Mouse (Mus musculus): ENCODE data around the gene Il12a.

Gene Il12a

DNA sequence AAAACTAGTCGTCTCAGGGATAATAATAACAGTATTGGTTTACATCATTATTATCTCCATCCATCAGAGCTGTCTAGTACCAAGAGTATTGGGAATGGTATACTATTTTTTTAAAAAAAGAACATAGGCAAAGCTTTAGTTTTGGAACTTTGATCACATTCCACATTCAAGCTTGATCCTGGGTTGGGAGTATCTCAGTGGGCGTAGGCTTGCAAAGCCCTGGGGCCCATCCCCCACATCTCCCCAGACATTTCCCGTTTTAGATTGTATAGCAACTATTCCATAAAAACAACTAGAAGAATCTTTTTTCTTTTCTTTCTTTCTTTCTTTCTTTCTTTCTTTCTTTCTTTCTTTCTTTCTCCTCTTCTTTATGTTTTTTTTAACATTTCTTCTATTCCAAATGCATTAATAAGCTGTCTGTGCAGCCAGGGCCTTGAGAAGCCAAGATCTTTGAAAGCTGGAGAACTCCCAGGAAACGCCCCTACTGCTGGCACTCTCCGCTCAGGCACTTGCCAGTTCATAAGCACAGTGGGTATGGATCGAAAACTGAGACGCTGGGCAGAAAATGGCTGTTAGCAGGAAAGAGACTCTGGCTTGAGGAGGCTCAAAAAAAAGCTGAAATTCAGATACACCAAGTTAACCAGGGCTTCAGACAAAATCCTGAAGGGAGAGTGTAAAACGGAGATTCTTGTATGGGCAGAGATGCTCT, 3.4 kb upstream of the Il12a start:
- no peak for DNase-seq (ENCODE audit: low spot score)

DNA sequence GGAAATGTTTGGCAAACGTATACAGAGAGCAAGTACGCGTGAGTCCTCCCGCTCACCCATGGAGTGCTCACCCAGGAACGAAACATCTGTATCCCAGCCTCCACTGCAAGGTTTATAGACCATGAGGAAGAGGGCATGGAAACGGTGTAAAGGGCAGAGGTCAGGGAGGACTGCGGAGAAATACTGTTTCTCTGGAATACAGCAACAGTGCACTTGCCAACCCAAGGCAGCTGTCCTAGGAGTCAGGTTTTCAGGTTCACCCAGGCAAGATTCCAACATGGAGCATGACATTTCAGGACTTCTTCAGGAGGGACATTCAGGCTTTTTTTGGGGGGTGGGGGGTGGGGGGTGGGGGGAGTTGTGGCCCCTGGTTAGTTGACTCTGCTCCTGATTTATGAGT, 1.1 kb upstream of the Il12a start:
- no peak for DNase-seq (ENCODE audit: low spot score)

DNA sequence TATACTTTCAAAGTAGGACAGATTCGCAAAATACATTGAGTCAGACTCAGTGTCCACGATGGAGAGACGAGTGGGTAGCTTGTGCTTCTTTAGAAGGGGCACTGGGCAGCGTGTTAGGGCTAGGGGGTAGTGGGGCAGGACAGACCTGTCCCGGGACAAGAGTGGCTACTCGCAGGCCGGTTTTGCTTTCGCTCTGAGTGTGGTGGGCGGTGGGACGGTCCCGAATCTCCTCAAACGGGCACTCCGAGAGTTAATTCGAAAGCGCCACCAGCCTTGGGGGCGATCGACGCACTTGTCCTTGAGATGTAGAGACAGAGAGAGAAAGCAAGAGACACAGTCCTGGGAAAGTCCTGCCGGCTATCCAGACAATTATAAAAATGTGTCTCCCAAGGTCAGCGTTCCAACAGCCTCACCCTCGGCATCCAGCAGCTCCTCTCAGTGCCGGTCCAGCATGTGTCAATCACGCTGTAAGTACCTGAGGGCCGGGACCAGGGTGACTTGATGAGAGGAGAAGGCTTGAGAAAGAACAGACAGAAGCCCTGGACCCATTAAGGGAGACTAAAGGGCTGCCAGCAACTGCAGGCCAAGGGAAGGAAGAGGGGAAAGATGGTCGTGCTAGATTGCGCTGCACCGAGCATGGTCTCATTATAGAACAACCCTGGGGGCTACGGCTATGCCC, 795 bp downstream of the Il12a start:
- no peak for DNase-seq (ENCODE audit: low spot score)

DNA sequence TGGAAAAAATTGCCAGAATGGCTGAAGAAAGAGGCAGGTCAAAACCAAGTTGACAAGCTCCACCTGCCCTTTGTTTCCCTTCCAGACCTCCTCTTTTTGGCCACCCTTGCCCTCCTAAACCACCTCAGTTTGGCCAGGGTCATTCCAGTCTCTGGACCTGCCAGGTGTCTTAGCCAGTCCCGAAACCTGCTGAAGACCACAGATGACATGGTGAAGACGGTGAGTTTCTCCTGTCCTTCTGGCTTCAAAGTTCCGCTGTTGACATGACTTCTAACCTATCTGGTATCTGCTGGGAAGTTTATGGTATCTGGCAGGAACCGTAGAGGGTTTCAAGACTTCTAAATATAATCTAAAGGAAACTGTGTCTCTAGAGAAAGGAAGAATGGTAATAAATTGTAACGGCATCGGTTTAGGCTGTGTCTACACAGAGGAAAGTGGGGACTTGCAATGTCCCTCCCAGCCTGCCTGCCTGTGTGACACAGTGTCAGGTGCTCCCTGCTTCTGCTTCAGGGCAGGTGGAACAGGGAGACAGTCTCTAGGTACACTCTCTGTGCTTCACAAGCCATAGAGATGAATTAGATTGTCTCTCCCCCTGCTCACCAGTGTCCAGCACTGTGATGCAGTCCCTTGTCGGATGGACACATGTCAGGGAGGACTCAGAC, 1.6 kb downstream of the Il12a start:
- DNase-seq (ENCODE audit: low spot score): no peak

DNA sequence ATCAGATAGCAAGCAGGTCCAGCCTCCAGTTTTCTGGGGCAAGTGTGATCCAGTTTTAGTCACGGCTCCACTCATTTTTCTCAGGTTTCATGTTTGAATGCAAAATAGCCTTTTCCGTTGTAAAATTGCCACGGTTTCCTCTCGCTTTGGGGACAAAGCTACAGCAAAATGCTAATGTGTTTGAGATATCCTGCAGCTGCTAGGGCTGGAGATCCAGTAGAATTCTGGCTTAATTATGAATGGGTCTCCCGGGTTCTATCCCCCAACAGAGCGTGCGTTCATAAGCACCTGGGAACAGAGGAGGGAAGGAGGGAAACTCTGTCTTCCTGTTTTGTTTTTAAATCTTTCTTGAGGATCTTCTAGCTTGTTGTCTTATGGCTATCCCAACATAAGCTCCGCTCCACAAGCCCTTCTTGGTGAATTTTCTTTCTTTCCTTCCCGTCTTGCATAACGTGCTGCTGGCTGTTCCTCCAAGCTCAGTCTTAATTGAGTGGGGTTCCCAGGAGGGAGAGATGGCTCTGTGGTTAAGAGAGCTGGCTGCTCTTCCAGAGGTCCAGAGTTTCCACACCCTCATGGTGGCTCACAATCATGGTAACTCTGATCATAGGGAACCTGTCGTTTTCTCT, 2.3 kb downstream of the Il12a start:
- DNase-seq (ENCODE audit: low spot score): no peak

DNA sequence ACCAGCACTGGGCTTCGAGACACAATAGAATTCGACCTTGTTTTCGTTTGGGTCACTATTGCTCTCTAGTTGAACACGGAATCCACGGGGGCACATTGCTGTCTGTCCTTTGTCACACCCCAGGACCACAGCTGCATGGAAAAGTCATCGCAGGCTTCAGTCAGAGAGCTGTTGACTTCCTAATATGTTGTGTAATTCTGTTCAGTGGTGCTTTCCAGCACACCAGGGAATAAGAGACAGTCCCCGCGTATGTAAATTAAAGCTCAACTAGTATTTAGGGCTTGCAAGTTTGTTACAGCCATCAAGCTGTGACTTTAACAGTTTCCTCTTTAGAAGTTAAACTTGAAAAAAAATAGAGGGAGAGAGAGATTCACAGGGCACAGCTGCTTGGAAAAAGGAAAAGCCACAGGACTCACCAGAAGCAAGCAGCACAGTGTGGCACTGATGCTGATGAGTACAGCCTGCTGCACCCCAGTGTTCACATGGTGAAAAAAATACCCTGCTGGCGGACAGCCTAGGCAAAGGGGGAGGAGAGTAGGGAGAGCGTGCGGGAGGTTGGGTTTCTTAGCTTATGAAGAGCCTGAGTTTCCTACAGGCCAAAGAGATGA, 3.1 kb downstream of the Il12a start:
- no peak for DNase-seq (ENCODE audit: low spot score)

DNA sequence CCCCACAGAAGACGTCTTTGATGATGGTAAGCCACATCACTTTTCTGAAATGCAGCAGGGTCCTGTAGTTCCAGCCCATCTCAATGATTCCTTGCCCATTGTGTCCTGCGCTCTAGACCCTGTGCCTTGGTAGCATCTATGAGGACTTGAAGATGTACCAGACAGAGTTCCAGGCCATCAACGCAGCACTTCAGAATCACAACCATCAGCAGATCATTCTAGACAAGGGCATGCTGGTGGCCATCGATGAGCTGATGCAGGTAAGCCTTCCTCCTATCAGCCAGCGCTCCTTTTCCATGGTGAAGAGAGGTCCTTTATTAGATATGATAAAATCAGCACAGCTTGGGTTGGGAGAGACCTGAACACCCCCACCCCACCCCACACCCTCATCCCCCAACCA, 4.9 kb downstream of the Il12a start:
- no peak for DNase-seq (ENCODE audit: low spot score)

DNA sequence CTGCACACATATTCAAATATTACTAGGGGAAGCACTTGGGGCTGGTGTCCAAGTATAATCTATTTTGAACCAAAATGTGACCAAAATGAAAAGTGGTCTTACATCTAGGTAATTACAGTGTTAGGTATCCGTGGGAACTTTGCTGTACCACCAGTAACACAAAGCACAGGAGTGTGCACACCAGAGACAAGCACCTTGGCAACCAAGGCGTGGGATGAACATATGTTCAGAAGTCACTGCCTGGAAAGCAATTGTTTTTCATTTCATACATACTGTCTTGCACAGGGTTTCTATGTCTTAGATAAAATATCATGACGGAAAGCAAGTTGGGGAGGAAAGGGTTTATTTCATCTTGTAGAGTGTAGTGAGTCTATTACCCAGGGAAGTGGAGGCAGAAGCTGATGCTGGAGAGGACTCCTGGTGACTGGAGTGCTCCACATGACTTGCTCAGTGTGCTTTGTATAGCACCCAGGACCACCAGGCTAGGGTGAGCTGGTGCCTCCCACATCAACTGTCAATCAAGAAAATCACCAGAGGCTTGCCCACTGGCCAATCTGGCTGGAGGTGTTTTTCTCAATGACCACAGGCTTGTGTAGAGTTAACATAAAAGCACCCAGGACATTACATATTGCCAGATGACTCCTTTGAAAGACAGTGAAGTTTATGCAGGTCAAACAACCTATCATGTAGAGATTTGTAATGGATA, 6.2 kb downstream of the Il12a start:
- no peak for DNase-seq (ENCODE audit: low spot score)

DNA sequence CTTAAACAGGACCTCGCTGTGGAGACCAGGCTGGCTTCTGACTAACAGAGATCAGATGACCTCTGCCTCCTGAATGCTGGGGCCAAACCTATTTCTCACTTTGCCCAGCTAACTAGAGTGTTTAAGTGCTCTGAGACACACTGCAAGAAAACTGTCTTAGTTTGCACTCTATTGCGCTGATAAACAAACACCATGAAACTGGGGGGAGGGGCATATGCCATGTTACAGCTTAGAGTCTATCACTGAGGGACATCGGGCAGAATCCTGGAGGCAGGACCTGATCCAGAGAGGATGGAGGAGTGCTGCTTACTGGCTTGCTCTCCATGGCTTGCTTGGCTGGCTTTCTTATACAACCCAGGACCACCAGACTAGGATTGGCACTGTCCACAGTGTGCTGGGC, 8.2 kb downstream of the Il12a start:
- no peak for DNase-seq (ENCODE audit: low spot score)

DNA sequence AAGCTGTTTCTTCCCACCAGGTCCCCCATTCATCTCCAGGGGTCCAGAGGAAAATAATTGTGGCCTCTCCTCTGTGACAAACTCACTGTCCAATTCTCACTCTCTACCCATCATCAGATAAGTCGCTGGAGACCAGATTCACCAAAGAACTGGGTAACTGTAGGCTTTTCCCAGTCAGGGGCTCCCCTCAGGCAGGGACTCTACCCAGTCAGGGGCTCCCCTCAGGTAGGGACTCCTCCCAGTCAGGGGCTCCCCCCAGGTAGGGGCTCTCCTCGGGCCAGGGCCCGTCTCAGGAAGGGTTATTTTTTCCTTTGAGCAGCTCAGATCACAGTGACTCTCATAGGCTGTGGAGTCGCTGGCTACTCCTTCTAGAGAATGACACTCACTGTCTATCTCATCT, 9.6 kb downstream of the Il12a start:
- no peak for DNase-seq (ENCODE audit: low spot score)

DNA sequence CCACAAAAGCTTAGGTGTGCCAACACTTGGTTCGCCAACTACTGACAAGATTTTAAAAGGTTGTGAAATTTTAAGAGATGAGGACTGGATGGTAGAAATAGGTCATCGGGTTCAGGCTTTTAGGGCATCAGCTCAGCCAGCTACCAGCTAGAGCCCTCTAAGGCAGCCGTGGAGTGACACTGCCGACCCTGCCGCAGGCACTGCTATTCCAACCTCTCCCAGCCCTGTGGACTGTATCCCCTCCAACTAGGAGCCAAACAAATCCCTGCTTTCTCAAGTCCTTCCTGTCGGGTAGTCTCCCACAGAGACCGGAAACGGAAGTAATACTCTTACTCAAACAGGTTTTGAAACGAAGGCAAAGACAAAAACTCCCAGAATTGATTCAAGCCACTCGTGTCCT, 15.9 kb downstream of the Il12a start:
- DNase-seq (ENCODE audit: low spot score): no peak

DNA sequence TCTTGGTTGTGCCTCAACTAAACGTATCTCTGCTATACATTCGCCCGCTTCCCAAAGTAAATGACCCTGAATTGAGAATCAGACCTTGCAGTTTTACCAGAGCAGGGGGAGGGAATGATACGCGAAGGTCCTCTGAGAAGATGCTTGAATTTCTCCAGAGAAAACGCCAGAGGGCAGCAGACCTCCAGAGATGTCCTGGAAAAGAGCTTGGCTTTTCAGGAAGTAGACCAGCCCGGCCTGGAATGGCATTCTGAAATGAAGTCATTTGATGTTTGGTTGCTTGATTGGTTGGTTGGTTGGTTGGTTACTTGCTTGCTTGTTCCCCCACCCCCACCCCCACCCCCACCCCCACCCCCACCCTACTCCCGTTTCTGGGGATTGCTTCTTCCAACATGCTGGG, 17.8 kb downstream of the Il12a start:
- DNase-seq (ENCODE audit: low spot score): peak; percentile 77

DNA sequence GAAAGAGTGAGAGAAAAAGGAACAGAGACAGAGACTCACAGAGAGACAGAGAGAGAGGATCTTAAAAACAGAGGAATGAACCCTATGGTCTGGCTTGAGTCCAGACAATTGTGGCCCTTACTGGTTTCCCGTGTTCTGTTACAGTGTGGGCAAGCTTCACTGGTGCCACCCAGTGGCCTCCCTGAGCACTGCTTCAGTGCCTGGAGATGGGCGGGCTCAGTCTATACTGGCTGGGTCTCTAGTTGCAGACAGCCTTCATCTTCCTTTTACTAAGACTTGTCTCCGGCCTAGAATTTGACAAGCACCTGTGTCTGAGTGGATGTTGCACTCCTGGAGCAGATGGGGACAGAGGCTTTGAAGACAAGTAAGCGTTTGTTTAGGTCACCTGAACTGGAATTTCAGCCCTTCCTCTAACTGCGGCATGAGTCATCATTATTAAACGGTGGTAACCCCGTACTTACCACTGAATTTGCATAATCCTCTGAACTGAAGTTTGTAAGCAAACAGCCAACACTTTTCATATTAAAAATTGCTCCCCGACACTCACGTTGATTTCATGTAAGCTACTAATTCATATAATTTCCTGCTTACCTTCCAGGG, 18.9 kb downstream of the Il12a start:
- DNase-seq (ENCODE audit: low spot score): peak; percentile 63

DNA sequence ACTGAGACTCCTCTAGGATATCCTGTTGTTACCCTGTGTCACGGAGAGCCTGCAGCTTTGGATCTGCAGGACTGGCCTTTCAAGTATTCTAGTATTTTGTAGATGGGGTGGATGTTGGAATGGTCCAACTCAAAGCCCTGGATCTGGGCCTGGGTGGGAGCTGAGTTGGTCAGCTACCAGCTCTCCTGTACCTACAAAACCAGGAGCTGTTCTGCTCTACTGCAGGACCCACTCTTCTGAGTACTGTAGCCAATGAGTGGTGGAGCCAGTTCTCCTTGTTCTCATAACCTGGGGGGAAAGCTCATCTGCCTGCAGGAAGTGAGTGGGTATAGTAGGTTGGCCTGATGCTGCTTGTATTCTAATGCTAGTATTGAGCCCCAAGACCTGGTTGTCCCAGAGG, 20.0 kb downstream of the Il12a start:
- no peak for DNase-seq (ENCODE audit: low spot score)

DNA sequence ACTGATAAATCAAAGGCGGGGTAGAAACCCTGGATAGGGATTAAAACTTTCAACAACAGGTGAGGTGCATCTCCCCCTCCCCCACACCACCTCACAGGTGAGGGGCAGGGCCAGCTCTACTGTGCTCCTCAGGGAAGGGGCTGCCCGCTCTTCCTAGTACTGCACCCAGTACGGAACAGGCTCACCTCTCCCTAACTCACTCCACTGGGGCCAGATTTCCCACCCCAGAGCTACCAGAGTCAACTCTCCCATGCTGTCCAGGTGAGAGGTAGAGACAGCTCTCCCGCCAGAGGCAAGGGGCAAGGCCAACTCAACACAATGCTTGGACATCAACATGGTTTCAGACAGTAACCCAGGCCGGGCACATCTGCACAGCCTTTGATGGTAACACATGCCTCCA, 21.1 kb downstream of the Il12a start:
- DNase-seq (ENCODE audit: low spot score): no peak

DNA sequence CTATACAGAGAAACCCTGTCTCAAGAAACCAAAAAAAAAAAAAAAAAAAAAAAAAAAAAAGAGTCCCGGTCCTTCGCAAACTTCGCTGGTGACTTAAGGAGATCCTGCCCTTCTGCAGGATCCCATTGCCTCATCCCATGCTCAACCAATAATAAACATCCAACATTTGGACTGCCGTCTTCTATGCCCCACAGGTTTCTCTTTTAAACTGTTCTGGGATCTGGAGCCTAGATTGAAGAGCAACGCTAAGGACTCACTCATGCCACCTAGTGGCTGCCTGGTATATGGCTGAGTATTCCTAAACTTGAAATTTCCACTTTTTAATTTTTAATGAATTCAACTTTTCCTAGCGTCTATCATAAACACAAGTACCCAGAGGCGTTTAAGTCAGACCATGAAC, 23.1 kb downstream of the Il12a start:
- DNase-seq (ENCODE audit: low spot score): peak; percentile 63

DNA sequence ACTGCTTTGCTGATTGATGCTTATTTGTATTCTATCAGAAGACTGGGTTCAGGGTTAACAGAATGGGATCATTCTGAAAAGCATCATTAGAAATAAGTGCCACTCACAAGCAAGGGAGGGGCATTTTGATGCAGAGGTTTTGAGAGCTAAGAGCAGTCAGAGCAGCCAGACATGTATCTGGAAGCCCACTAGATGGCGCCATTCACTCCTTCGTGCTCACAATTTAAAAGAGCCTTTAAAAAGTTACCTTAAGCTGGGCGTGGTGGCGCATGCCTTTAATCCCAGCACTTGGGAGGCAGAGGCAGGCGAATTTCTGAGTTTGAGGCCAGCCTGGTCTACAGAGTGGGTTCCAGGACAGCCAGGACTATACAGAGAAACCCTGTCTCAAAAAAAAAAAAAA, 26.9 kb downstream of the Il12a start:
- peak; percentile 58 for DNase-seq (ENCODE audit: low spot score)

DNA sequence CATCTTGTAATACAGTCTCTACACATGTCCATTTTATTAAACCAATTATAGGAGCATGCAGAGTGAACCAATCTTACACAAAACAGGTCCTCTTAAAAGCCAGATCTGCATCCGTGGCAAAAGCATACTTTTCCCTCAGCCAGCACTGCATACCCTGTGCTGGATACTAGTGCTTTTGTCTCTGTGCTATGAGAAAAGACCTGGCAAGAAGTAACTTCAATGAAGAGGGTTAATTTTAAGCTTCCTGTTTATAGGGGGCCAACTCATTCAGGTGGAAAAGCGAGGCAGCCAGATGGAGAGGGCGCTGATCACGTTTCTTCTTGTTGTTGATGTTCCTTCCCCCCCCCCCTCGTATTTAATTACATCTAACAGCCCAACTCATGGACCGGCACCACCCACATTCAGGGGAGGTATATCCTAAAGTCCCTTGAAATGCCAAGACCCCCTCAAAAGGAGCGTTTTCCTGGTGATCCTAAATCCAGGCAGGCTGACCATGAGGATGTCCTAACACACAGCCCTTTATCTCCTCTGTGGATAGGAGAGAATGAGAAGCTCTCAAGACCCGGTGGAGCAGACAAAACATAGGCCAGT, 28.9 kb downstream of the Il12a start:
- DNase-seq (ENCODE audit: low spot score): no peak

DNA sequence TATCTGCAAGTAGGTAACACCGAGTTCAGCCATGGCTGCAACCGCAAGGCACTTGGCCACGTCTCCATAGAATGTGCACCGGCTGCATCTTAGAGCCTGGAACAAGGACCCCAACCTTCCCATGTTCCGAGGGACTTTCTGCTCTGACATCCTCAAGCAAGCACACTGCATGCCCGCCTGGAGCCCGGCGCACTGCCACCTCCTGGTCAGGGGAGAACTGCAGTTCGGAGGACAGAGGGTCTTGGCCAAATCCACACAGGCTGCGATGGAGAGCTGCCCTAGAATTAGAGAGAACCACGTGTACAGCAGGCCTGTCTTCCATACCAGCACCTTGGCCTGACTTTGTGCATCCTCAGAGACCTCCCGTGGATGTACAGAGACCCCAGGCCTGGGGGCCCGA, 29.8 kb downstream of the Il12a start:
- DNase-seq (ENCODE audit: low spot score): no peak

DNA sequence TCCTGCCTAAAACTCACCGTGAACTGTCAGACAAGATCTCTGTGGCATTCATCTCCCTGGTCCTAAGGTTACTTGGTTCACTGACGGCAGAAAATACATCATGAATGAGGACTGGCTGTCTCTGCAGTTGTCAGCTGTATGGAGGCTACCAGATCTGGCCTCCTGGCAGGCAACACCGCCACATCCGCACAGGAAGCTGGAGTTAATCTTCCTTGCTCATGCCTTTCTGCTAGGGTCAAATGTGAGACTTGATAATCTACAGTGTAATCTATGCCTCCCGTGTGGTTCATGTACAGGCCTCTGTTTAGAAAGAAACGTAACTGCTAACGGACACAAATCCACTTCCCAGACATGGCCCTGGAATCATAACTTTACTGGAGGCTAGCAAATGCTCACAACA, 51.5 kb downstream of the Il12a start:
- no peak for DNase-seq (ENCODE audit: low spot score)

Measured in MN1 (cell line).